Mouse (Mus musculus): ENCODE results near the gene Enox2.
"Not testable (repeated sequence)": the region's sequence is repeated elsewhere in the genome, so short reads cannot be mapped to it uniquely, and the experiment has no call there.

Enox2 gene

DNA sequence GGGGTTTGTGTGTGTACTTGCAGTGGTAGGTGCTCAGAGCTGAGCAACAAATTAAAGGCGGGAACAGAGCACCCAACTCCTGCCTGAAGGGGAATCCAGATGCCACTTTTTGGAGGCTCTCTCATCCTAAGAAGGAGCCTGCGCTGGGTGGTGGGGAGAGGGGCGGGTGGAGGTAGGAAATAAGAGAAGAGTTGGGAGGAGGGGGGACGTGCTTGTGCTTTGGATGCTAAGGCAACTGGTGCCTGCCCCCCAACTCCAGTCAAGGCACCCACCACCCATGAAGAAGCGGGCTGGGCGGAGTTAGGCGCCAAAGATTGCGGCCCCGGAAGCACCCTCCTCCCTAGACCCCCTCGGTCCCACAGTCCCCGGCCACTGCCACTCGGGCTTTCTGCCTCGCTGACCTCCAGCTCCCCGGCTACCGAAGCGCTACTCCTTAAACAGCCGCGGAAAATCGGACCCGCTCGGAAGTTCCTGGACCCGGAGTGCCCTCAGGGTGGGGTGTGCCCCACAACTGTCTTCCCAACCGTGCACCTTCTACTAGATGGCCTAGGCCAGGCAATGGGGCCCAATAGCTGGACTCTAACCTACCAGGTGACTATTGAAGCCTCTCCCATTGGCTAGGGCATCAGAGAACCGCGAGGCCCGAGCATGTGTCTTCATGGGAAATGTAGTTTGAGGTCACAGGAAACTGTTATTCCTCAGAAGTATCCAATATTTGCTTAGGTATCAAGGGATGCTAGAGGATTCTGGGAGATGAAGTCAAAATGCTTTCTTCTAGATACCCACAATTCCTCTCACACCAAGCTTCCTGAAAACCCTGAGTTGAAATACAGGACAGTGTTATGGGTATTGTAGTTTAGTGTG, at the start of gene Enox2:
Enox2 (minus strand) TSS at position 560 of the 864 bp plus-strand sequence.
- DNase-seq (ENCODE audit: low spot score) = peak; percentile 86

DNA sequence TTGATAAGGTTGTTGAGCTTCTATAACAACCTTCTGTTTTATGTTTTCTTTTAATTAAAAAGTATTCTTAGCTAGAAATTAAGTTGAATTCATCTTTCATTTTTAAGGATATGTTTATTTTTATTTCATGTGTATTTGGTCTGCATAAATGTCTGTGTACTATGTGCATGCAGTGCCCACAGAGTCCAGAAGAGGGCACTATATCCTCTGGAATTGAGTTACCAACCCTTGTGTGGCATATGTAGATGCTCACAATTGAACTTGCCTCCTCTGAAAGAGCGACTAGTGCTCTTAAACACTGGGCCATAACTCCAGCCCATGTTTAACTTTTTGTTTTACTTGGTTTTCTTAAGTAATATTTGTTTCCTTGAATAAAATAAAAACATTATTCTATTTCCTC, 21.4 kb upstream of the Enox2 start:
- DNase-seq (ENCODE audit: low spot score) = peak; percentile 57

DNA sequence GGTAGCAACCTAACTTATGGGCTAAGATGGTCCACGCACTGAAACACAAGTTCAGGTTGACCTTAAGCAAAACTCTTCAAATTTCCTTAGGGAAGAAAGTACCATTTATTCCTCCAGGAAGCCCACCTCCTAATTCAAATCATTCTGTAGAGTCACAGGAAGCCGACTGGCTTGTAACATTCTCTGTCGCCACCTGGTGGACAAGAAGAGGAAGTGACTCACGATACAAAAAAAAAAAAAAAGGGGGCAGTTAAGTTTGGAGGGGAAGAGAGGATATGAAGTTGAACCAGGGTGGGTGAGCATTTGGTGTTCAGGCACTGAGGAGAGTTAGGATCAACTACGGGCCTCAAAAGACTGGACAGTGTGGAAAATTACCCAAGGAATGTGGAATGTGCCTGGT, 18.6 kb upstream of the Enox2 start:
- DNase-seq (ENCODE audit: low spot score) = peak; percentile 63

DNA sequence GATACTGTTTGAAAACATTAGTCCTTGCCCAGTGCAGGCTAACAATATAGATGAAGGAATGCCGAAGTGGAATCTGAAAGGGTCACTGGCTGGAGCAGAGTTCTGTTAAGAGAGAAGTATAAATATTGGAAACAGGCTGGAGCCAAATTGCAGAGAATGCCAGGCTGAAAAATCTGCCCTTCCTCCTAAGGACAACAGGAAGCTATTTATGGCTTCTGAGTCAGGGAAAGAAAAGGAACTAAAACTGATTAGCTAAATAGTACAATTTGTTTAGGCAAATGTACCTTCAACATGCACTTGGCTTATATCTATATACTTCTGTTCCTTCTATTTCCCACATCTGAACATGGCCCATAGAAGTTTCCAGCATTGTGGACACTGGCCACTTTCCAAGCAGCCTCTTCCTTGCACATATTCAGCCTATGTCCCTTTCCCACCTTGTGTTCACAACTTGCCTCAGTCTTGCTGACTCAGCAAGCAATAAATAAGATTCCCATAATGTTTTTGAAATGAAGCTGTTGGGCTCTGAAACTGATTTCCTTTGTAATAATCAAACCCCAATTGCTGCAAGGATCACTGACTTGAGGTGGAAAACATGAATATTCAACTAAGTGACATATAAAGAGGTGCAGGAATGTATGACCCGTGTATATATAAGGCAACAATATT, 8.0 kb downstream of the Enox2 start:
- no peak for DNase-seq (ENCODE audit: low spot score)

DNA sequence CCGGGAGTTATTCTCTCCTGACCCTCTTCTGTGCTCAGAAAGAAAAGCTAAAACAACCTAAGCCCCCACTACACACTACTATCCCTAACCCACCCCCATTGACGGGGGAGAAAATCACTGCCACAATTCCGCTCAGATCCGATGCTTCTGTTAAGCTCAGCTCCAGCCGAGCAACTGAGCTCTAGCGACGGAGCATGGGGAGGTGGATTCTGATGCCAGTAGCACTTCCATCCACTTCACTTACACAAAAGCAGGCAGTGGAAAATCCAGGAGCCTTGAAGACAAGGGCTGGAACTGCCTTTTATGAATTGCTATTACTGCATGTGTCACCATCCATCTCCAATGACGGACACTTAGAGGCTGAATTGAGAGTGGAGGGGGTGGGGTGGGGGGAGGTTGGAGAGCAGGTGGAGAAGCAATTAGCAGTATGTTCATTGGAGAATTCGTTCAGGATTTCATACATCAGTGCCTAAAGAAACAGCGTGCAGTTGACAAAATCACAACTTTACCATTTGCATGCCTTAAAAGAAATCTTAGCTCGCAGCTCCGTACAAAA, 14.5 kb downstream of the Enox2 start:
- peak; percentile 21 for DNase-seq (ENCODE audit: low spot score)

DNA sequence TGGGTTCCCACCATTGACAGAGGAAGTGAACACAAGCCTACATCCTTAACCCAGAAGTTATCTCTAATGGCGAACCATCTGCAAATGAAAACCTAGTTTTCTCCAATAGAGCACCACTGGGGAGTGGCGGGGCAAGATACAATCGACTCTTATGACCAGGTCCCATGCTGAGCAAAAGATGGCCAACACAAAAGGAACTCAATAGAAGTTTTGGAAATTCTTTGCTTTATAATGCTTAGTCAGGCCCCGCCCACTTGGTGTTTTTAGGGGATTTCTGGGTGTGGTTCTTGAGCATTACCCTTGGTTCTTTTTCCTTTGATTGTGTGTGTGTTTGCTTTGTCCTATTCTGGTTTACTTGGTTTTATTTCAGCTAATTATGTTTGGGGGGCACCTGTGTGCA, 37.2 kb downstream of the Enox2 start:
- DNase-seq (ENCODE audit: low spot score) = no peak

DNA sequence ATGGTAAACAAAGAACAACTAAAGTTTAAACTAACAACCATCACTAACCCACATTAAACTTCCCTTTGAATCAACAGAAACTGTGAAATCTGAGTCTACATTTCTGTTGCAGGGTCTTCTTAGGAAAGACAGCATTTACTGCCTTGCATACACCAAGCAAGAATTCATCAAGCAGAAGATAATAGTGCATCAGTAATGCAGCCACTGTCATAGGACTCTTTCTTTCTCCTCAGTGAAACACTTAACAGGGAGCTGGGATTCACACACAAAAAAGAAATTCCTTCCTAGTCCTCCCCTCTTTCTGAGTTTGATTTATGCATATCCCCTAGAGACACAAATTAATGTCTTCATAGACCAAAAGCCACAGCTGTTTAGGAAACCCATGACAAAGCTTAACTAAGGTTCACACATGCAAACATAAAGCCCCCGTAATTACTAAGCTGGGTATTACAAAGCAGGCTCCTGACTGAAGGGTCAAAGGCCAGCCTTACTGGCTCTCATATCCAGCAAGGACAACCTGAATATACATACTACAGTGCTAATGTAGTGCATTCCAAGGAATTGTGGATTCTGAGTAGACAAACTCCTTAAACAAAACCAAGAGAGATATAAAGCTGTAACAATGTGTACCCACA, 62.1 kb downstream of the Enox2 start:
- peak; percentile 3 for DNase-seq (ENCODE audit: low spot score)

DNA sequence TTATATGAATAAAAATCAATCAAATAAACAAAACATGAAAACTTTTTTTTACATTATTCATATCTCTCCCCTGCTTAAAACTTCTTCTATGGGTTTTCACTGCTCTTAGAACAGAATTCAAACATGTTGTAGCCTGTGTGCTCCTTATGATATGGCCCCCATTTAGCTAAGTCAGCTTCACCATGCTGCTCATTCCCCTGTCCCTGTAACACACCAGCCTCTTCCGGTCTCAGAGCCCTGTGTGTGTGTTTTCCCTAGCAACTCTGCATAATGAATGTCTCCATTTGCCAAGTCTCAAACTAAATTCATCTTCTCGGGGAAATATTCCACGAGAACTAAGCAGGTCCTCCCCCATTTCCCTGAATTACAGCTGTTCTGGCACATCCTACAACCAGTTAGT, 71.6 kb downstream of the Enox2 start:
- no peak for DNase-seq (ENCODE audit: low spot score)

DNA sequence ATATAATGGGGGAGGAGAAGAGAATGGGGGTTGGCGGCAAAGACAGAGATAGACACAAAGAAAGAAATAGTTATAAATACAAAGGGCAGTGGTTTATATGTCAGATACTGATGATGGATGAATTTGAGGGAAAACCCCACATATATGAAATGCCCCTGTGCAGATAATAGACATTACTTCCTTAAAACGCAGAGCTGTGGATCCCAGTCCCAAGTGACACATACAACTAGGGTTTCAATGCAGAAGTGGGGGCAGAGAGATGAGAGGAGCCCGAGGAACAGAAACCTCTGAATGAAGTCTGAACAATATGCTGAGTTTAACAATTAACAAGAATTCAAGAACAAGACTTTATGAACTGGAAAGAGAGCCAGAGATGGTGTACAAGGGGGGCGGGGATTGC, 91.7 kb downstream of the Enox2 start:
- no peak for DNase-seq (ENCODE audit: low spot score)

DNA sequence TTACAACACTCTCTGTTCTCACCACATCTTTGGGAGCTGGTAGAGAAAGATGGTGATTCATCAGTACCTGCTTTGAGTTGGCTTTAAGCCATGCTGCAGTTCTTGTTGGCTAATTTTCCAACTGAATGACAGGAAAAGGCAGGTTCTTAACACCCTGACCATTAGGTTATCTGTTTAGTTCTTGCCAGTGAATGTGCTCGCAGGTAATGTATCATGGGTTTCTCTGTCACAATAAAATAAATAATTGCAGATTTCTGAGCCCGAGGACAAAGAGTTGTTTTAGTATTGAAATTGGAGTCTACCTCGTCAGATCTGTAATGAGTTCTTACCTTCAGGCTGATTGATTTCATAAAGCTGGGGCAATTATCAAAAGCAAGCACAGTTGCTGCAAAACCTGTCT, 106.9 kb downstream of the Enox2 start:
- no peak for DNase-seq (ENCODE audit: low spot score)

DNA sequence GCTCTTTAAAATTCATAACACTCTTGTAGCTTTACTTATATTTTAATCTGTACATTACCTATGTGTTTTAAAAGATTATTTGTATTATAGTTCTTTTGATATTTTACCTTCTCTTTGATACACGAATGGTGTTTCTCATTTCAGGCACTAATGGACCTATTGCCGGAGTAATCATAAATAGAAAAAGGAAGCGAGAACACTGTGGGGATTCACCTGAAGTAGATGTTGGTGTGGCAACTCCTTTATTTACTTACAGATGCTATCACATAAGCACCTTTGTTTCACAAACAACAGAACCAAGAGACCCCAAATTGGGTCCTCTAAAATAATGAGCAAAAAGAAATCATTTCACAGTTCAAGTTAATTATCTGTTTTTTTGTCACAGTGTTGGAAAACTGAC, 109.4 kb downstream of the Enox2 start:
- no peak for DNase-seq (ENCODE audit: low spot score)

DNA sequence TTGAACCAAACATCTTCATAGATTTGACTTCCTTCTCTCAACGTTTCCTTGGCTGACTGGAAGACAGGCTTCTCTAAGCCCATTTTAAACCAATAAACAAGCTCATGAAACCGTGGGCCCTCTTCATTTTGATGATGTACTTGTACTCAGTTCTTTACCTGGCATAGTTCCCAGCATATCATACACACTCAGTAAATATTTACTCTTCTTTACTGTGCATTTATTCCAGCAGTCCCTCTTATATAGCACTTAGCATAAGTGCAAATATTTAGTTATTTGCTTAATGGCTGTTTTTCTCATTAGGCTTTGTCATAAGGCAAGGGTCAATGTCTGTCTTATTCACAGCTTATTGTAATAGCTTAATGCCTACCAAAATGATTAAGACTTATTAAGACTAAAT, 133.8 kb downstream of the Enox2 start:
- DNase-seq (ENCODE audit: low spot score) = no peak

DNA sequence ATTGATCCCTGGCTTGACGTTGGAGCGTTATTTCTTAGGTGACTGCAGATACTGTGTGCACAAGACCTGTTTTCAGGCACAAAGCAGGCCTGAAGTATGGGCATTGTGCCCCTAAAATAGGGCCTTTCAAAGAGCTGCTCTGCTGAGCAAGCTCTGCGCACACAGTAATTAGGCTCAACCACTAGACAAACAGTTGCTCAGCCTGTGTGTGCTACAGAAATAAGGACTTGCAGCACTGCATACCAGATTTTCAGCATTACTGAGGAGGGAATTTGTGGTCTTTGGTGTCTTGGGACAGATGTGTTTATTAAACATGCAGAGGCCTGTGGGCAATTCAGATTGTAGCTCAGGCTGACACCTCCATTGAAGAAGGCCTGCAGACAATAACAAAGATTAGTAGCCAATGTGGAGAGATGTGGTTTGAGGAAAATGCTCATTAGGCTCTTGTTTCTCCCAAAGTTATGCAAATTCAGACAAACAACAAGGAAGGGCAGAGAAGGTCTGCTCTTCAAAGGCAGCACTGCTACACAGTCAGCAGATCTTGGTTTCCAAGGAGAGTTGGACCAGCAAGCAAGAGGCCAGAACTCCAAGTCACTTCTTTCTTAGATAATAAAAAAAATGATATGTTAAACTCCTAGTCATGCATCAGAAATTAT, 163.2 kb downstream of the Enox2 start:
- peak; percentile 1 for DNase-seq (ENCODE audit: low spot score)

DNA sequence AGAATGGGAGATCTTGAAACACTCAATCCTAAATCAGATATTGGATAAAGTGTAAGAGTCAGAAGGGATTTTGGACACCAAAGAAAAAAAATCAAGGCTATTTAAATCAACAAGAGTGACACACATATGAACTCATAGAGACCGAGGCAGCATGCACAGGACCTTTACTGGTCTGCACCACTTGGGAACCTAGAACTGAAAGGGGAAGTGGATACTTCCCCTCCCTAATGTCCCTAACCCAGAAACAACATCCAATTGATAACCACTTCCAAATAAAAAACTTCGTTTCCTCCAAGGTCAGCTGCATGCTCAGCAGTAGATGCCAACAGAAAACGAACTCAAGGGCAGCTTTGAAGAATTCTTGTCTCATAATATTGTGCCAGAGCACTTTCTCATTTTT, 171.6 kb downstream of the Enox2 start:
- DNase-seq (ENCODE audit: low spot score) = no peak

DNA sequence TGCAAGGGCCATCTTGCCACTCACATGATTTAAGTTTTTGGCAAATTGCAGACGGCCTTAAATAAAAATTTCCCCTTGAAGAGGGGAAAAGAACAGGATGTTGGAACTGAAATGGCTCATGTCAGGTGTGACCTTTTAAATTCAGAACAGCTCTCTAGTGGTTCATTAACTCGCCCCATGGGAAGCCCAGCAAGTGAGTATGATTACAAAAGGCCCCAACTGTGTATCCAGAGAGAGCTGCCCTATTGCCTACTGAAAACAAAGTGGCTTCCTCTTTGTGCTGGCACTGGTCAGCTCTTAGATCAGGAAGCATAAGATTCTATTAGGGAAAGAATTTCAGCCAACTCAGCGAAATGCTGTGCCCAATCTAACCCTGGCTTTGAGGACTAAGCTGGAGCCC, 175.6 kb downstream of the Enox2 start:
- DNase-seq (ENCODE audit: low spot score) = no peak

DNA sequence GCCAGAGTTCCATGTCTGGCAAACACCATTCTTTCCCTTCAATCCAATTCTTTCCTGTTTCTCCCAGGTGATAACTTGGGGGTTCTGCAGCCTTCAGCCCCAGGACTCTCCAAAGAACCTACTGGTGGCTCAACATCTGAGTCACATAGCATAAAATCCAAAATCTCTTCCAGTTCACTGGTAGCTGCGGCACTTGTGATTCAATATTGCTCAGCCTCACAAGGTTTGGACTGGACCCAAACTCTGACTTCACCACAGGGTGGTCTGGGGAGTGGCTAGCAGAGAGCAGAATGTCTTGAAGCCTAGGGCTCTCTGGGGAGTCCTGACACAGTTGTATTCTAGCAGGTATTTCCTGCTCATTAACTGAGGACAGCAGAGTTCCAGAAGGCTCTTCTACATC, 187.5 kb downstream of the Enox2 start:
- not testable (repeated sequence) for DNase-seq (ENCODE audit: low spot score)

DNA sequence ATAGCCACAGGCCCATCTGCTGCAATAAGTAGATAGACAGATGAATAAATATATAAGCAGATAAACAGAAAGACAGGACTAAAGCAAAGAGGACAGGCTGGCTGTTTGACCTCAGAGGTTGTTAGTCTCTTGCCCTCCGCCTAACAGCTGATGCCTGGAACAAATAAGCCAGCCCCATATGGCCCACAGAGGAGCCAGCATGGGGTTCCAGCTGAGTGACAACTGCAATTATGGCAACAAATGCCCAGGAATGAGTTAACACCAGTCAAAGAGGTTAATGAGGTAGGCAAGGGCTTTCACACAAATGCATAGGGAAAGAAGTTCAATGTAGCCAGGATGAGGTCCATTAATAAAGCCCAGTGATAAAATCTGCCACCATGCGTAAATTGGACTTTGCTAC, 191.8 kb downstream of the Enox2 start:
- peak; percentile 64 for DNase-seq (ENCODE audit: low spot score)

DNA sequence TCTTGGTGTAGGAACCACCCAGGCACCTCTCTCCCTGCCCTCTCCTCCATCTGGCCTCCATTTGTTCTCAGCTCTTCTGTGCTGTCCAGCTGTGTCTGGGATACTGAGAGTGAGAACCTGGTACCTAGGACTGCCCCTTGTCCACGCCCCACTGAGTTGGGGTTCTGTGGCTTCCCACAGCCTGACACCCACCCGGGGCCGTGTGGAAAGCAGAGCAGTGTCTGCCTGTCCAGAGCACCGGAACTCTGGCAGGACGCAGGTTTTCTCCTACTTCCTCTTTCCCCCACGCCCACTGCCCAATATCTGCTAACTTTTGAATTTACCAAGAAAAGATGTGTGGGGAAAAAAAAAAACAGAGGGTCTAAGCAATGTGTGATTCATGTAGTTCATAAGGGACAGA, 213.0 kb downstream of the Enox2 start:
- no peak for DNase-seq (ENCODE audit: low spot score)

DNA sequence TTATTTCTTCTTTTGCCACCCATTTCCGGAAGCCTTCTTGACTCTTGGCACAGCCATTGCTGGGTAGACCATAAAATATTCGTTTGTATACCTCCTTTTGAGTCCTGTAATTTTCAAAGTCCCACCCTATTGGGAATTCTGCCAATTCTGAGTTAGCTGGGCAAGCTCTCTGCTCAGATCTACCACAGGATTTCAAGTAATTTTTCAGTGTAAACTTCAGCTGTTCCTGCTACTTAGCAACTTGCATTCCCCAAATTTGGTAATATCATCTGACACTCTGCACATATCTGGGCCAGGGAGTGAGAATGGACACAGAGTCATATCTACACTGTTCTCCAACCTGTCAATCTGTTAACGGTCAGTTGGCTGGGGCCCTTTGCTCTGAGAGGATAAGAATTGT, 214.5 kb downstream of the Enox2 start:
- no peak for DNase-seq (ENCODE audit: low spot score)

DNA sequence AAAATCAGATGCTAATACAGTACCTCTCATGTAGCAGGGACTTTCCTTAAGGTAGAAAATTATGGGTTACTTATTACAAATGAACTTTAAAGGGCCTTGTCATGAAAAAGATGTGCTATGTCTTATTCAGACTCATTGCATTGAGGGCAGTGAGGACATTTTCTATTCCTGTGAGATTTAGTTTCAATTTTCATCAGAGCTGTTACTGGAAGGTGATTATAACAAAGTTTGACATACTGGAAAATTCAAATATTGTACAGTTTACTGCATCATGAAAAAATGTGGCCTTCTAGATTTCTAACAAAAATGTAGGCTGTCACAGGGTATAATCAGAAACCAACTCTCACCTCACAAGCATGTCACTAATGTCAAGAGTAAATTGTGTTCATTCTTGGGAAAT, 242.9 kb downstream of the Enox2 start:
- peak; percentile 3 for DNase-seq (ENCODE audit: low spot score)

DNA sequence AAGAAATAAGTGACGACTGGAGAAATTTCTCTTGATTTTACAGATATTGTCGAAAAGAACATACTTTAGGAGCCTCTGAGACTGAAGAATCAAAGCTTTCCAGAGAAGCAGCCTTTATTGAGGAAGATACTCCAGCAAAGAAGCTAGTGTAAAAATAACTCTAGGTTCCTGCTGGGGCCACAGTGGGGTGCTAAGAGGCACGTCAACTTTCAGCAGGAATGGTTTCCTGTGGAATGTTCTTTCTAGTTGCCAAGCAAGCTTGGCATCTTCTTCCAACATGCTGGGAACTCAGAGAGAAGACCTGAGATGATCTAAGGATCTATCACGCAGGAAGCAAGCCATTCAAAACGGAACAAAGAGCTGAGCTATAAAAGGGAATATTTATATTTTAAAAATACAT, 278.3 kb downstream of the Enox2 start:
- DNase-seq (ENCODE audit: low spot score) = no peak

DNA sequence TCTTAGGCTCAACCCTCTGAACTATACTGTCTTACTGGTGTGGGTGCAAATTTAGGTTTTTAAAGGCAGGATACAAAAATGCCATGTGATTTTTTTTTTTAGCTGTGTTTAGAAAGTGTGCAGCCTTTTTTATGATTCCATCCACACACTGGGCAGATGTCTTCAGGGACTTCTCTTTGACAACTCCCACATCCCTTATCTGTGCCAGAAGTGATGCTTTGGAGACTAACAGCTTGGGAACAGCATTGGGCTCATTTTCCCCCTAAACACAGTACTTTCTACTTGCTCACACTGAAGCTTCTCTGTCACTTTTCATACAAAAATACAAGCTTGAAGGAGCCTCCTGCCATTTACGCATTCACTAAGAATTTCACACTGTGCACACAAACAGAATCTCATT, 282.4 kb downstream of the Enox2 start:
- no peak for DNase-seq (ENCODE audit: low spot score)
